Mouse (Mus musculus): ENCODE measurements around the gene Scrn3. TPM values are rescaled to one million over a fixed set of nuclear protein-coding genes. Genes with fewer than 3 reads are reported as not detected.

The Scrn3 gene
- total RNA-seq, 2 experiments from 2014 or later: 22.6 to 22.9 TPM

DNA sequence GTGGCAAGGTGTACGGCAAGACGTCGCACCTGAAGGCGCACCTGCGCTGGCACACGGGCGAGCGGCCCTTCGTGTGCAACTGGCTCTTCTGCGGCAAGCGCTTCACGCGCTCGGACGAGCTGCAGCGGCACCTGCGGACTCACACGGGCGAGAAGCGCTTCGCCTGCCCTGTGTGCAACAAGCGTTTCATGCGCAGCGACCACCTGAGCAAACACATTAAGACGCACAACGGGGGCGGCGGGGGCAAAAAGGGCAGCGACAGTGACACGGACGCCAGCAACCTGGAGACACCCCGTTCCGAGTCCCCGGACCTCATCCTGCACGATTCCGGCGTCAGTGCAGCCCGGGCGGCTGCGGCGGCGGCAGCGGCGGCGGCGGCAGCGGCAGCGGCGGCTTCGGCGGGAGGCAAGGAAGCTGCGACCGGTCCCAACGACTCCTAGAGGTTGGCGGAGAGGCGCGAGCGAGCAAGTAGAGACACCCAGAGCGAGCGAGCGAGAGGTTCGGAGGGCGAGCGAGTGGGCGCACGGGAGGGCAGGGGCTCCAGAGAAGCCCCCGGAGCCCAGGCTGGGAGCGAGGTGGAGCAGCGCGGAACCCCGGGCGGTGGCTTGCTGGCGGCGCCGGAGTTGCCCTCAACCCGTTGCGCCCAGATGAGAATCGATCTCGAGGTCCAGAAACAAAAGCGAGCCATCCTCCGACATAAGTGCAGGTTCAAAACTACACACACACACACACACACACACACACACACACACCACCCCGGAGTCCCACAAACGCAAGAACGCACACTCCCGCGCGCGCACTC is 38.1 kb upstream of the Scrn3 start:
- DNase-seq (ENCODE audit: low spot score in 2 of 2): no peak

DNA sequence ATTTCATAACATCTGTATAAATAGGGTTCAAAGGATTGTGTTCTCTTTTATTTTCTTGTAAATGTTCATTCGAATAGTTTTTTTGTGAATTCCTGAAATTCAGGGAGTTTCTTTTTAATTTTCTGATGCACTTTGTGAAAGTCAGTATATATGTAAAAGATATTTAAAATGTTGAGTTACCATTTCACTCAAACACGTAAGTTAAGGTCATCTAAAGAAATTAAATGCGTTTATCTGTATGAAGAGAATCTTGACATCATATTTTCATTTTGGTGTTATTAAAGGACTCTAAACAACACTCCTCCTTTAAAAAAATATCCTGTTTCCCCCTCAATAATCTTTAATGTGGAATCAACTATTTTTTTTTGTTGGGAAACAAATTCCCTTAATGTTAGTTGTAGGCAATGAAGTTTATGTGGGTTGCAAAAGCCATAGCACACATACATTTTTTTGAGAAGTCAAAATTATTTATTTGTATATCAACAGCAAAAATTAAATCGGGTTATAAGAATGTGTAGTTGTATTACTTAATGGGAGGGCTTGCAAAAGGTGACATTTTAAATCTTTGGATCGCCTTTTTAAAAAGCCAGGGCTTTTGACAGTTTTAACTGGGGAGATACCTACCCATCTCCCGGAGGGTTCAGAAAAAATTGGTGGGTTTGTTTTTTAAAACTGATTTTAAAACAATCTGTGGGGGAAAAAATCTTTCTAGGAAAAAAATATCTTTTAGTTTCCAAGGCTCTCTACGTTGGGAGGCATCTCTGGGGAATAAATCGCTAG is 37.0 kb upstream of the Scrn3 start:
- no peak for DNase-seq (ENCODE audit: low spot score in 2 of 2)

DNA sequence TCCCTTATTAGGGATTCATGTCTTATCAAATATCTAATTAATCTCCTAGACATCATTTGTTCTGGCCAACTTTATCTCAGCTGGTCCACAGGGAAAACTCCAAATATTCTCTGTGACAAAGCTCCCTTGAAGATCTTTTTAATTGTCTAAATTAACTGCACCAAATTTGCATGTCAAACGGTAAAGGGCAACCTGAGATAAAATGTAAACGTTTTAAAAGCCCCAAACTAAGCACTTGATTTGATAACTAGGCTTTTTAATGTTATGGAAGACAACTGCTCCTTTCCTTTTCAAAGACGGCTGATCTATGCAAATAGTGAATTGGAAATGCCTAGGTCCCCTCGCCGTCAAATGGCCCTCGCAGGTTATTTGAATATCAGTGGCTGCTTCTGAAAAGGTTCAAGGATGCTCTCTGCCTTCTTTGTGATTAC is 36.2 kb upstream of the Scrn3 start:
- no peak for DNase-seq (ENCODE audit: low spot score in 2 of 2)

DNA sequence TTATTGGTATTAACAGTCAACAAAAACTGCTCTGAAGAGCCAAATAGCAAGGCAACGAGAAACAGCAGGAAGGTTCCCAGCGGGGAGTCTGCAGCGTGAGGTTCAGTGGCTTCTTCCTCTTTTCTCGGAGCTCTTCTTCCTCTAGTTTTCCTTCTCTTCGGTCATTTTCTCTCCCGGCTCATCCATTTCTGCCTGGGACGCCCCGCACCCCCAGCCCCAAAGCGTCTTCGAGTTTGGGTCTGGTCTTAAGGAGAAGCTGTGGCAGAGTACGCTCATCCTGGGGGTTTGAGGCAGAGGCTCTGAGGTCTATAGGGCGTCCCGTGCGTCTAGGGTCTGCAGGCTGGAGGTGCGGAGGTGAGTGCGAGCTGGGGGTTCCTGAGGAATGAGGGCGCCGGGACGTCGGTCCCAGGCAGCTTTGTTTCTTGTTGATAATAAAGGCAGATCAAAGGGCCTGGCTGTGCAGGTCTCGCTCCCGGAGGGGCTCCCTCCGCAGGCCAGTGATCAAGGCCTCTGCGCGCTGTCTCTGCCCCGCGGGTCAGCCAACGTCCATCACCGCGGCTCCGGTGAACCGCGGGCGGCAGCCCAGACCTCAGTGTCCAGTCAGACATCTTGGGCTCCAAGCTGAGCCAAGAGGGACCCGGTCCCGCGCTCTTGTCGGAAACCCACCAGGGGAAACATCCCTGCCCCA is 35.2 kb upstream of the Scrn3 start:
- no peak for DNase-seq (ENCODE audit: low spot score in 2 of 2)

DNA sequence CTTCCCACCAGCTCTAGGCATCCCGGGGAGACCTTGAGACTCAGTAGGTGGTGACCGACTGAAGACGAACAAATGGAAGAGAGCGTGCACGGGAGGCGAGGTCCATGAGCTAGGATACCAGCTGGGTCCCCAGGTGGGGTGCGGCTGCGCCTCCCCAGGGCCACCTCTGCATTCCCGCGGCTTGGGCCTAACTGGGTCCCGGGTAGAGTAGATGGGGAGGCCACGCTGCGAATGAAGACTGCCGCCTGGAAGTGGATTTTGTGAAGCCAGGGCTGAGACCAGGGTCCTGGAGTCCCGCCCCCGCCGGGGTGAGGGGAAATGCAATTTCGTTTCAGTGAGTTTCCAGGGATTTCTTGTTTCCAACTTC is 34.7 kb upstream of the Scrn3 start:
- DNase-seq (ENCODE audit: low spot score in 2 of 2): no peak

DNA sequence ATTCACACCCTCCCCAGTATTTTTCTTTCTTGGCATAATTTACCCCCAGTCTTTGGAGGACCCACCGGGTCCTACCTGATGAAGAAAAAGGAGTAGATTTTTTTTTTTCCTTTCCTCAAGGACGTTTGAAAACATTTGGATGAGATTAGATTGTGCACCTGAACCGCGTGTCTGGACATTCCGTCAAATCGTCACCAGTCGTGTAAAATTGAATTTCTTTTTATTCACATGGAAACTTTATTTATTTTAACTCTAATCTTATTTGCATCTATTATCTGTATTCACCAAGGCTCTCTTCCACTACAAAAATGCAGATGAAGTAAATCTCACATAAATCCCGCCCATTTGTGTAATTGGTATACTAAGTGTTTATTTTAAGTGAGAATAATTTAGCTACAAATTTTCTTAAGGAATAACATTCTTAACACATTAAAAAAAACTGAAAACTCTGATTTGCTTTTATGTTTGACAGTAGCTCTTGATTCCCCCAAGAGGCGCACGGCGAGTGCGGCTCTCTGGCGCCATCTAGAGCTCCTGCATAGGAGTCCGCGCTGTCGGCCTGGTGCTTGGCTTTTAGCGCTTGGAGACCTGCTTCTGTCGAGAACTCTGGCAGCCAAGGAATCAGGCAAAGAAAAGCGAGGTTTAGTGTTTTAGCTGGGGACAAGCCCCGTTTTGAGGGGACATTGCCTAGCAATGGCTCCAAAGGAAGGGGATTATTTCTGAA is 34.1 kb upstream of the Scrn3 start:
- DNase-seq (ENCODE audit: low spot score in 2 of 2): peak; percentile 83 to 88

DNA sequence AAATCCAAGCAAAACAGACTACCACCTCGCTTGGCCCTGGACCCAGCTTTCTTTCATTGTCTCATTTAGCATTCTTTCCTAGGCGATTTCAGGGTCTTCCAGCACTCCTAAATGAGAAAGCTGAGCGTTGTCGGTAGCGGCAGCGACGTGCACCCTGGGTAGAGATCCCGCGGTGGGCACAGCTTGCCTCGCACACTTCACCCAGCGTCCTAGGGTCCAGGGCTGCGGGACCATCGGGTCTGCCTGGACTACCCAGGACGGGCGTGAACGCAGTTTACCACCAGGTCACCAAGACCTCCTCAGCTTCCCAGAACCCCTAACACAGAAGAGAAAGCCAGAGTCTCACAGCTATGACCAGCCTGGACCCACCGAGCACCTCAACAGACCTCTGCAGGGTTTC is 33.5 kb upstream of the Scrn3 start:
- no peak for DNase-seq (ENCODE audit: low spot score in 2 of 2)

DNA sequence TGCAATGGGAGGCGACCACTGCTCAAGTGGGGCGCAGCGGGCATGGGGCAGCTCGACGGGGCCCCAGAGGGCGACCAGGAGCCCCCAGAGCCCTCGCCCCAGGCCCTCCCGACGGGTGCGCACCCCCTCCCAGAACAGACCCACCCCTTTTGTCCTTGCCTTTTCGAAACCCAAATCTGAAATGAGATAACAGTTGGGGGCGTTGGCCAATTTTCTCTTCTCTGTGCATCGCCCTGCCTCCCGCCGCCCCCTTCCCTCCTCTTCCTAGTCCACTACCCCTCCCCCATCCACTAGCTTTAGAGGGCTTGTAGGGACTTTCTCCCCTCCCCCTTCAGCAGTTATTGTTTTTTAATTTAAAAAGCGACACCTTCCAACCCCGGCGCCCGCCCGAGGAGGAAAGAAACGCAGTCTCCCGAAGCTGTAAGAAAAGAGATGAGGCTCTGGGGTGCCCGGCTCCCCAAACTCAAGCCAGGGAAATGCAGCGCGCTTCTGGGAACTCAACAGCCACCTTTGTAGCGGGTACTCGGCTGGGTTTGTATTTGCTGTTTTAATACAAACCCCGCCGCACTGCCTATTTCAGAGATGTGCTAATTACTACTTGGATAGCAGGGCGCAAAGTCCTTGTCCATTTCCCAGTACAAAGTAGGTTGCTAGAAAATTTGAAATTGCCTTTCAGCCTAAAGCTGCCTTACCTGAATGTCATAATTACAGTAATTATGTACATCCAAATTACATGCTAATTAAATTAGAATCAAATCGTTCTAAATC is 32.9 kb upstream of the Scrn3 start:
- DNase-seq (ENCODE audit: low spot score in 2 of 2): no peak

DNA sequence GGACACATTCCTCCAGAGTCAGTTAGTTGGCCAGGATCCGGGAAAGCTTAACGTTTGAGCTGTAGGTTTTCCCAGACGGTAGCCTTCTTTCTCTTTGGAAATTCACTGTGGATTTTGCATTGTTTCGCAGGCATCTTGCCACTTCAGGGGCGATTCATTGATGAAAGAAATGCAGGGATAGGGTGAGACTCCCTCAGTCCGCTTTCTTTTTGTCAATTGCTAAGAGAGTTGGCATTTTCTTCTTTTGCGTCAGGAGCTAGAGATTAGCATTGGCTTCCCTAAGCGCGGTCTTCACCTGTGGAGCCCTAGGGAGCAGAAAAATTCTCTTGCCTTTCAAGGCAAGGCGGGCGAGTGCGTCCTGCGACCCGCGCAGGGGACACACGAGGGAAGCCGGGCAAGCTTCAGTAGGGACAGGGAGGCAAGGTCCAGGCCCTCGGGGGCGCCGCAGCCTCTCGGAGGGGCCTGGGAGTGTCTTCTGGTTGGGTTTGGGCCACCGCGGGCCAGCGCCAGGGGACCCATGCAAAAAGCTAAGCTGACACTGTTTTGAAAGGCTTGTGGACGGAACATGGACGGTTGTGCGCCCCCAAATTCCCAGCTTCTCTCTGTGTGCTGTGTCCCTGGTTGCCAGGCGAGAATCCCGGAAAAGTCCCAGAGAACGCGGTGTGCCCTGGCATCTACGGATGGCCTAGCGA is 31.9 kb upstream of the Scrn3 start:
- DNase-seq (ENCODE audit: low spot score in 2 of 2): no peak

DNA sequence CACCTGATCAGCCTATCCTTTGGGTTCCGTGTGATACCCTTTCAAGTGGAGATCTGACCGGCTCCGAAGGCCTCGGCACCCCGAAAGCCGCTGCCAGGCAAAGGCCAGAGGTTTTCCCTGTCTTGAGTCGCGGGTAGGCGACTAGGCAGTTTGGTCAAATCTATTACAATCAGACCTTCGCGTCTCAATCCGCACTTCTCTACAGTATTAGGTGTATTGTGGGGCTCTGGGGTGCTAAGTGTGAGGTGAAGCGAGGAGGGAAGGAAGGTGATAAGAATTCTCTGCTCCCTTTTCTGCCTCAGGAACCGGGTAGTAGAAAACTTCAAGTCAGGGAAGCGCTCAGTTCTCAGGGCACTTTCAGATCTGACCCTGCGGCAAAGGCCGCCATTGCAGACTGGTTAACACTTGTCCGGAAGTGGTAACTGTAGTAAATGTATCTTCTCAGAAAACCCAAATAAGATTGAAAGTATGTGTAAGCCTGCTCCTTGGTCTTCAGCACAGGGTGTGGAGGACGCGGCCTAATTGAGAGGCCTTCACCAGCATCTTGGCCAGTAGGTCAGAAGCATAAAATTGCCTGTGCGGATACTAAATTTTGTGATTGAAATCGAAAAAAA is 31.2 kb upstream of the Scrn3 start:
- no peak for DNase-seq (ENCODE audit: low spot score in 2 of 2)

DNA sequence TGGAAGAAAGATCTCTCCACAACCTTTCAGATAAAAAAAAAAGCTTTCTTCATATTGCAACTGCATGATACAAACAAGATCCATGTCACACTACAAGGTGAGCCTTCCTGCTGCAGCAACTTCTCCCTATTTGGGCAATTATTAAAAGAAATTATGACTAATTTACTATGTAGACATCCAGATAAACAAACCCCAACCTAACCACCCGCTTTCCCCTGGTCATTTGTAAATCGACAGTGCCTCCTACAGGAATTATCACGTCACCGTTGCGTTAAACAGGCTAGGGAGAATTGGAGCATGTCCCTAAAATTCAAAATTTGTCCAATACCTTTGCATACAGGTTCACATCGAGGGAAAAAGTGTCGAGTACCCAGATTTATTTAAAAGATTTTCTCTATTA is 30.7 kb upstream of the Scrn3 start:
- no peak for DNase-seq (ENCODE audit: low spot score in 2 of 2)

DNA sequence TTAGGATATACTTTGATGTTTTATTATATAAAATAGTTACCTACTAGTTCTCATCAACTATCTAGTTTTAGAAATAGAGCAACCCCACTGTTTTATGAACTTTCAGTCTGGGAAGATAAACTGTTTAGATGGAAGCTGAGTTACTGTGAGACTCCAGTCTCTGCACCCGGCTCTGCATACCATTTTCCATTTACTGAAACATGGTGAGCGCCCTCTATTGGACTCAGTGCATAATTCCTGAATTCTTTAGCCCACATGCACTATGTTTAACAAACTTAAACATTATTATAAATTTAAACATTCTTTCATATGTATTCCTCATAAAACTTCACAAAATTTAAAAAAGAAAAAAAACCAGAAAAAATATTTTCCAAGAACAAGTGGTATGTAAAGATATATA is 26.8 kb upstream of the Scrn3 start:
- DNase-seq (ENCODE audit: low spot score in 2 of 2): no peak

DNA sequence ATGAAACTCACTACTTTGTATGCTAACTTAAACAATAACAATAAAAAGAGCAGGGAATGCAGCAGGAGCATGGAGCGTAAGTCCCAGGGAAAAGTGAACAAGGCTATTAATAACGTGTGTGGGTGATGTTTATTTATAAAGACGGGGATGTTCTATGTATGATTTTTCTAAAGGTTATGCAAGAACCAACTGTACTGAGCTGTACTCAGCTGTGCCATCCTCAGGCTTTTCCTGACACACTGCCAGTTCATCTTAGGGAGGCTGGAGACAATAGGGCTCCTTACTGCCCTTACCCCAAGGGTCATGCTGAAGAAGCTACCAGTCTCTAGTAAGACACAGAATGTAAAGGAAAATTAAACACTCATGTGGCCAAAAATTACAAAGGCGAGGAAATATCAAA is 21.3 kb upstream of the Scrn3 start:
- DNase-seq (ENCODE audit: low spot score in 2 of 2): no peak

DNA sequence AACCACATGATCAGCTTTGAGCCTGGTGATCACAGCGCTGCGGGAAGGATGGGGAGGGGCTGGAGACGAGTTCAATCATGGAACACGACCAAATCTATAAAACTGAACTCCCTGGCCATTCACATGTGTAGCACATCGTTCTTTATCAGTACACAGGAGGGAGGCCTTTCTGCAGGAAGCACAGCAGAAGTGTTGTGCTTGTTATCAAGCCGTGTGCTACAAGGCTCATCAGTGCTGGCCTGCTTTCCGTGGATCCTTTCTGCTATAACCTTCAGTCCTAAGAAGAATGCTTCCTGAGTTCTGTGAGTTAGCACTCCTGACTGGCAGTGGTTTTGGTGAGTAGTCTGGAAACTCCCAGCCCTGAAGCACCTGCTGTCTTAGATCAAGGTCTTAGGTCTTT is 17.4 kb upstream of the Scrn3 start:
- DNase-seq (ENCODE audit: low spot score in 2 of 2): no peak

DNA sequence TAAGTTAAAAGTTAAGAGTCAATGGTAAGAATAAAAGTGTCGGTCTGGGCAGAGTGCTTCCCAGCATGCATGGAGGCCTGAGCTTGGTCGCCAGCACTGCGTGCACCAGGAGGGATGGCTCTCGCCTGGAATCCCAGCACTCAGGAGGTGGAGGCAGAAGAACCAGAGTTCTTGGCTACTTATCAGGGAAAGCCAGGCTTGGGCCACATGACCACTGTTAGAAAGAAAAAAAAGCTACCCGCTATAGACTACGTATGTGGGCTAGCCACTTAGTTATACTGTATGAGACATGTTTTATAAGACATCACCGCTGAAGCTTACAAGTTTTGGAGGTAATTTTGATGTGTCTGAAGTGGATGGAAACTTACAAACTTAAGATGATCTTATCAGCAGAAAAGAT is 14.2 kb upstream of the Scrn3 start:
- no peak for DNase-seq (ENCODE audit: low spot score in 2 of 2)

DNA sequence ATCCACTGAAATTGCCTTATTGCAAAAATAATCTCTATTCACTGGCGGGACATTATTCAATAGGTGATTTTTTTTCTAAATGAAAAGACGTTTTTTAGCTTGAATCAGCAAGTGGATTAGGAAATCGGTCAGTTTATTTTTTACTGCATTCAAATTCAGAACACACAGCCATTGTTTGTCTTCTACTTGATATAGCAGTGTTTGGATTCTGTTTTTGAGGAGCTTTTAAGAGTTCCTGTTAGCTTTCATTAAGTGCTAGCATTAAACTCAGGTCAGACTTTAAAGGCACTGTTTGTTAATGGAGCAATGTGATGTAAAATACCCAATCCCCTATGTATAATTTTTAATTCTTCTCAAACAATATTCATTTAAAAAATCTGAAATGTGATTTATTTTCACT is 13.6 kb upstream of the Scrn3 start:
- DNase-seq (ENCODE audit: low spot score in 2 of 2): no peak

DNA sequence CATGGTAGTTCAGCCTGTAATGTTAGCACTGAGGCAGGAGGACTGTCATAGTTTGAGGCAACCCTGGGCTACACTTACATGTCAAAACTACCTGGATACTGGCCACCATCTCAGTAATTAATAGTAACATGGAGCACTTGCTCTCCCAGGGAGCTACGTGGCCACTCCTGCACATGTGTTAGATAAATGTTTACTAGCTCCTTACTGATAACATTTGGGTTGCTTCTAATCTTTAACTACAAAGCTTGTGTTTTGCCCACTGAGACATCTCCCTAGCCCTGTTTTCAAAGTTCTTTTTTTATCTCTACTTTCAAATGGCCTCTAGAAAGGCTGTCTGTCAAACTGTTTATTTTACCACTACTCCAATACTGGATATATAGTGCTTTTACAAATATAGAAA is 10.4 kb upstream of the Scrn3 start:
- no peak for DNase-seq (ENCODE audit: low spot score in 2 of 2)

DNA sequence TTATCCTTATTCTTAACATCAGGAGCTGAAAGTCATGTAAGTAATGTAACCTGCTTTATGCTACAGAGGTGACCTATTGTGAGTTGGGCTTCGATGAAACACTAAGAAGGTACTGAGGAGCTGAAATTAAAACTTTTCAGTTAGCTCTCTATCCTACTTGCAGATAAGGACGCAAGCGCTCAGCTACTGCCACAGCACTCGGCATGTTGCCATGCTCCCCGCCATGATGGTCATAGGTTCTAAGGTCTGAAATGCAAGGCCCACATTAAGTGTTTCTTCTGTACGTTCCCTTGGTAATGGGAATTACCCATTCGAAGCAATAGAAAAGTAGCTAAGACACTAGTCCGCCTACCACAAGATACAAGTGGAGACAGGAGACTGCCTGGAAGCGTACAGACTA is 9.7 kb upstream of the Scrn3 start:
- no peak for DNase-seq (ENCODE audit: low spot score in 2 of 2)

DNA sequence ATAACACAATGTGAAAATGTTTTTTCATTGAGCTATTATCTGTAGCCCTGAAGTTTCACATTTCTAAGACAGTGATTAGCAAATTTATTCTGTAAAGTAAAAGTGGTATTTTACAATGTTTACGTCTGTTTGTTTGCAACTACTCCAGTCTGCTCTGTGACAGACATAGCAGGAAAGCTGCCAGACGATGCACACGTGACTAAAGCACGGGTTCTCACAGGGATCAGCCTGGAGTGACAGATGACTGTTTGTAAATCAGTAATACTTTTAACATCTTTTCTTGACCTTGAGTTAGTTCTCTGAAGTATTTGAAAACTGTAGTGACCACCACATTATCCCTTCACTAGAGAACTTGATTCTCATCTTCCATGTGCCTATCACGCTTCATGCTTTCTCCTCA is 7.9 kb upstream of the Scrn3 start:
- DNase-seq (ENCODE audit: low spot score in 2 of 2): no peak

DNA sequence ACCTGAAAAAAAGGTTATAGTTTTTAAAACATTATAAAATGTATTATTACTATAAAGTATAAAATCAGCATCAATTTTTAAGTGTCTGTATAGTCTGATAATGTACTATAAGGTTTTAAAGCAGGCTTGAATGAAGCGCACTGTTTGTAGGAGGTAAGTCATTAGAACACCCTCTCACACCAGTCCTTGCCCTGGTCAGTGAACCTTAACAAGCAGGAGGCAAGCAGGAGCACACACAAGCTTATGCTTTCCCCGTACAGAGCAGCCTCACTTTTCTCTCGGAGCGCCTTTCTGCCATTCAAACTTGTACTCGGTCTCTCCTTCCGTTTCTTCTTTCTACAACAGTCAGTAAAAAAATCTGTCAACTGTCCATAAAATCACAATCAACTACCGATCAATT is 6.4 kb upstream of the Scrn3 start:
- no peak for DNase-seq (ENCODE audit: low spot score in 2 of 2)

All from layer of hippocampus, adult 18-20 months (tissue).